Mouse (Mus musculus): Measurements from ENCODE around the gene Dazap1. TPM values are rescaled to one million over a fixed set of nuclear protein-coding genes. Genes with fewer than 3 reads are reported as not detected.
A peak's percentile ranks its signal among the peaks of the same experiment; 100 is the strongest.

The Dazap1 gene
- total RNA-seq, 2 experiments from 2014 or later, result 35.6 to 102 TPM

DNA sequence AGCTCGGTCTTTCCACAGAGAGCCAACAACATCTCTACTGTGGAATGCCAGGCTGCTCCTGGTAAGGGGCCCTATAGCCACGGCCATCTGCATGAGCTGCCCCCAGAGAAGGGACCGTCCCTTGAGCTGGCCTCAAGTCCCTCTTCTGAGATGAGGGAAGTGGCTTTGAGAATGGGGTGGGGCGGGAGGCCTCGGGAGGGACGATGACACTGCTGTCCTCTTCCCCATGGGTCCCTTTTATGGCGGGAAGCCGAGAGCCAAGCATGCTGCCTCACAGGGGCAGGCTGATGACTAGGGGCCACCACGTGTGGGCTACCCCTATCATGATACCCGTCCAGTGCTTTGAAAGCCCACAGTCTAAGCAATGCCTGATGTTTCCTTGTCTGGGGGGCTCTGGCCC lies 55.7 kb downstream of the Dazap1 start:
- ATAC-seq (replicated peaks; ENCODE audit: low FRiP score, poor library complexity, severe bottlenecking), result no peak

DNA sequence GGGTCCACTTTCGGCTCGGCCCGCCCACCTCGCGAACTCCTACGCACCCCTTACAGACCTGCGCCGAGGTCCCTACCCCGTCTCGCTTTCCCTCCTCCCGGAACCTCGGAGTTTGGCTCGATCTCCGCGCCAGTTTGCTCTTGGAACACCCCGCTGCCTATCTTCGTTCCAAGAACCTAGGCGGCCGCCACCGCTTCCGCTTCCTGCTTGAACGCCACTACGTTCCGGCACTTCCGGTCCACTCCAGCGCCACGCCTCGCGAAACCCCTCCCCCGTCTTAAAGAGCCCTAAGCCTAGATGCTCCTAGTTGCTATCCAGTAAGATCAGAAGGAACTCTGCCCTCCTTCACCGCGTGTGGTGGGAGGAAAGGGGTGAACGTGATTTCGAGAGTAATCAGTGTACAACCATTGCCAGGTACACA lies 59.1 kb downstream of the Dazap1 start, which contains the start of gene 2310011J03Rik:
TSS of gene 2310011J03Rik (minus strand) at position 198 of the 421 bp plus-strand sequence.
- ATAC-seq (replicated peaks; ENCODE audit: low FRiP score, poor library complexity, severe bottlenecking), result peak; percentile 82

- no peak for ATAC-seq (replicated peaks; ENCODE audit: low FRiP score, poor library complexity, severe bottlenecking)
These were observed 59.9 kb downstream of the Dazap1 start for GRCm38 (mm10) chr10:80321014-80321669.

GRCm38 (mm10) chr10:80321670-80322581 lies 60.6 kb downstream of the Dazap1 start:
- ATAC-seq (replicated peaks; ENCODE audit: low FRiP score, poor library complexity, severe bottlenecking), result no peak

DNA sequence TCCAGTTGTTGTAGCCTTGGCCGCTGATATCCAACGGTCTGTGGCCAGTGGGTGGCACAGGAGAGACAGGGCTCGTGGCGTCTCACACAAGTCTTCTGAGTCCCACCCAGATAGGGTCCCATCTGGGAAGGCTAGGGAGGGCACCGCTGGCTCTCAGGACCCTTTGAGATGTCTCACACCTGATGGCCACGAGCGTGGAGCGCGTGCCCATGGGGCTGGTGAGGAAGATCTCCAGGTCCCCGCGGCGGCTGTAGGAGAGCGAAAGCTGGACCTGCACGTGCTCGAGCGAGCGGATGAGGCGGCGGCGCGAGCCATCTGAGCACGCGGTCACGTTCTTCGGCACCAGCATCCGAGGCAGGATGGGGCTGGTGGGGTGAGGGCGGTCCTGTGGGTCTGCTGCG lies 61.5 kb downstream of the Dazap1 start:
- ATAC-seq (replicated peaks; ENCODE audit: low FRiP score, poor library complexity, severe bottlenecking), result no peak

- peak; percentile 63 for ATAC-seq (replicated peaks; ENCODE audit: low FRiP score, poor library complexity, severe bottlenecking)
These were observed 62.2 kb downstream of the Dazap1 start for GRCm38 (mm10) chr10:80323261-80324119.

GRCm38 (mm10) chr10:80324120-80325037 lies 63.1 kb downstream of the Dazap1 start:
- ATAC-seq (replicated peaks; ENCODE audit: low FRiP score, poor library complexity, severe bottlenecking), result no peak

DNA sequence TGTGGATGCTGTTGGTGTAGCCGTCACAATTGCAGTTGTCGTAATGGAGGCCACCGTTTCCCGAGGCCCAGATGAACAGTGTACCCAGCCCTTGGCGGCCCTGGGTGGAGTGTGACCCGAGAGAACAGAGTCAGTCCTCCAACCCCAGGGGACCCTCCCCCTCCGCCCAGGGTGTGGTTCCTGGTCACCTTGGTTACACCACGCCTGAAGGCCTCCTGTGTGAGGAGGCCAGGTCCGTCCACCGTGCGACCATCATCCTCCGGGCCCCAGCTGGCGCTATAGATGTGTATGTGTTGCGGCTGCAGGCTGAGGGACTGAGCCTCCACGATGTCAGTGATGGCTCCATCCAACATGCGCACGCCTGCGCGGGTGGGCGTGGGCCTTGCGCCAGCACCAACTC lies 63.8 kb downstream of the Dazap1 start:
- ATAC-seq (replicated peaks; ENCODE audit: low FRiP score, poor library complexity, severe bottlenecking), result no peak

GRCm38 (mm10) chr10:80329273-80330081 lies 68.2 kb downstream of the Dazap1 start, which contains the start of the genes Pcsk4 and Reep6:
Gene Pcsk4 (minus strand): TSS chr10:80329498.
Gene Reep6 (plus strand): TSS chr10:80329953.
- peak; percentile 76 for ATAC-seq (replicated peaks; ENCODE audit: low FRiP score, poor library complexity, severe bottlenecking)

GRCm38 (mm10) chr10:80330084-80330483 lies 68.8 kb downstream of the Dazap1 start:
- ATAC-seq (replicated peaks; ENCODE audit: low FRiP score, poor library complexity, severe bottlenecking), result no peak

DNA sequence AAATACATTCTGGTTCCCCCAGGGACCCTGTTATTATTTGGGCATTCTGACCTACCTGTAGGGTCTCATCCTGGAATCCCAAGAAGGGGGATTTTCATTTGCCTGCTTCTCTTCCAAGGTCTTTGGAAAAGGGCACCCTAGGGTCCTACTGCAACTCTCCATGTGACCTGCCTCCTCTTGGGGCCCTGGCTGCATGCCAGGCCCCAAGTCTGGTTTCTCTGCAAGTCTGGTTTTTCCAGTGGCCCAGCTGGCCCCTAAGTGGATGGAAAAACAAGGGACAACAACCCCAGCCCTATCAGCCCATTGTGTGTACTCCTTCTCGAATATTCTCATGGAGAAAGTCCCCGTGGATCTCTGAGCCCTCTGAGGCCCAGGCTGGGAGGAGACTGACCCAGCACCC lies 69.6 kb downstream of the Dazap1 start:
- ATAC-seq (replicated peaks; ENCODE audit: low FRiP score, poor library complexity, severe bottlenecking), result no peak

- ATAC-seq (replicated peaks; ENCODE audit: low FRiP score, poor library complexity, severe bottlenecking), result peak; percentile 80
These were observed 70.6 kb downstream of the Dazap1 start for GRCm38 (mm10) chr10:80331636-80332524.

- ATAC-seq (replicated peaks; ENCODE audit: low FRiP score, poor library complexity, severe bottlenecking), result peak; percentile 3; the same call in 1 of the 2 replicates
These were observed 71.3 kb downstream of the Dazap1 start for GRCm38 (mm10) chr10:80332525-80332989.

DNA sequence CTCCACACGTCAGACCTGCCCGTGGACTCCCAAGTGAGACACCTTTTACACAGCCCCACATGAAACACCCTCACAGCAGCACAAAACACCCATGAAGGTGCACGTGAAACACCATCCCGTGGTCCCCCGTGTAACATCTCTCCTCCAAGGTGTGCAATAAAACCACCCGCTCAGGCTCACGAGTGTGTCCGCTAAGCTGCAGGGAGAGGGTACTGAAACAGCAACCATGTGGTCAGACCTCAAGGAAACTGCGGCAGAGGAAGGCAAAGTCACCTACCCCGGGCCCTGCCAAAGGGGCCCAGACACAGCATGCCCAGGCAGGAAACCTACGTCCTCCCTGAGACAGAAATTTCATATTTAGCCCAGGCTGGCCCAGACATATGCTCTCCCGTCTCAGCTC lies 75.0 kb downstream of the Dazap1 start:
- no peak for ATAC-seq (replicated peaks; ENCODE audit: low FRiP score, poor library complexity, severe bottlenecking)
